Mouse (Mus musculus) limb, embryonic 10.5 days (tissue): ENCODE measurements around the gene D8Ertd738e. TPM values are rescaled to one million over a fixed set of nuclear protein-coding genes. Genes with fewer than 3 reads are reported as not detected.

Source experiments
- DNase-seq: peaks from one replicate; pipeline ENCODE4 v3.0.0-alpha.2; 2017; ENCODE audit warnings: low spot score
- H3K27ac ChIP-seq: fragments of 300-500 bp; sonication (generic); 2 replicates; pipeline ENCODE4 v1.5.1; 2016; ENCODE audit warnings: mild to moderate bottlenecking
- H3K27me3 ChIP-seq: fragments of 300-500 bp; sonication (generic); 2 replicates; pipeline ENCODE4 v1.6.1; 2016; ENCODE audit warnings: low read depth, mild to moderate bottlenecking; ENCODE audit not compliant: poor library complexity, severe bottlenecking
- H3K36me3 ChIP-seq: fragments of 300-500 bp; sonication (generic); 2 replicates; pipeline ENCODE4 v1.6.1; 2016; ENCODE audit warnings: mild to moderate bottlenecking, moderate library complexity
- H3K4me1 ChIP-seq: fragments of 300-500 bp; sonication (generic); 2 replicates; pipeline ENCODE4 v1.6.1; 2016
- H3K4me3 ChIP-seq: fragments of 300-500 bp; sonication (generic); 2 replicates; pipeline ENCODE4 v1.5.1; 2016; ENCODE audit warnings: mild to moderate bottlenecking, moderate library complexity
- H3K9me3 ChIP-seq: fragments of 300-500 bp; sonication (generic); replicated peaks from 2 replicates; pipeline ENCODE4 v1.6.1; 2016; ENCODE audit warnings: mild to moderate bottlenecking
- WGBS: fragments of 180-500 bp; shearing (Covaris S2); methylation state at CpG from one replicate; pipeline ENCODE4 v1.1.7; 2016; 5-methylcytosine and 5-hydroxymethylcytosine counted together
- polyA plus RNA-seq: library from polyadenylated mRNA; unstranded; fragments of >200 nt; fragmentation: Nextera tagmentation; extraction: Ambion mirVana; gene quantifications from 2 replicates; pipeline ENCODE4 v1.2.1, GENCODE M21; 2016

Gene D8Ertd738e
- polyA plus RNA-seq, 1 experiment from 2014 or later = 420 TPM

GRCm38 (mm10) chr8:84205073-84205472, 44.4 kb downstream of the D8Ertd738e start:
- Histone ChIP-seq H3K27ac (no peak overlapping the region), H3K36me3 (peaks cover 45% of the 10 kb centered on the region), H3K27me3 (no peaks in the 10 kb centered on the region; the same call in 1 of the 2 replicates), H3K4me1 (peaks cover 65% of the 10 kb centered on the region), H3K9me3 (no peaks in the 10 kb centered on the region), H3K4me3 (no peak overlapping the region)
- no peak for DNase-seq
- WGBS = 95% methylated on average over 5 of the region's 5 CpGs

- WGBS = 50% methylated on average over 13 of the region's 13 CpGs
- DNase-seq = no peak
- Histone ChIP-seq H3K27ac (peak overlapping the region; percentile 96), H3K9me3 (no peaks in the 10 kb centered on the region), H3K4me1 (peaks cover 72% of the 10 kb centered on the region), H3K27me3 (no peaks in the 10 kb centered on the region; the same call in 1 of the 2 replicates), H3K36me3 (peaks cover 36% of the 10 kb centered on the region), H3K4me3 (peak overlapping the region; percentile 78)
These were observed 45.3 kb downstream of the D8Ertd738e start for GRCm38 (mm10) chr8:84203975-84204772.

GRCm38 (mm10) chr8:84202938-84203917, 46.3 kb downstream of the D8Ertd738e start:
- H3K36me3 ChIP-seq = peaks cover 26% of the 10 kb centered on the region
- 11% methylated on average over 34 of the region's 34 CpGs for WGBS
- peaks cover 72% of the 10 kb centered on the region for H3K4me1 ChIP-seq
- H3K27ac ChIP-seq = peak overlapping the region; percentile 96
- no peaks in the 10 kb centered on the region; the same call in 1 of the 2 replicates for H3K27me3 ChIP-seq
- DNase-seq = peak; percentile 85
- H3K9me3 ChIP-seq = no peaks in the 10 kb centered on the region
- H3K4me3 ChIP-seq = peak overlapping the region; percentile 78

- DNase-seq = no peak
- no peaks in the 10 kb centered on the region for H3K9me3 ChIP-seq
- H3K36me3 ChIP-seq = peaks cover 26% of the 10 kb centered on the region
- peak overlapping the region; percentile 96 for H3K27ac ChIP-seq
- peak overlapping the region; percentile 78 for H3K4me3 ChIP-seq
- peaks cover 72% of the 10 kb centered on the region for H3K4me1 ChIP-seq
- no peaks in the 10 kb centered on the region; the same call in 1 of the 2 replicates for H3K27me3 ChIP-seq
- WGBS = 92% methylated on average over 9 of the region's 9 CpGs
These were observed 47.1 kb downstream of the D8Ertd738e start for GRCm38 (mm10) chr8:84202466-84202865.

- 64% methylated on average over 15 of the region's 15 CpGs for WGBS
- no peak for DNase-seq
- peak overlapping the region; percentile 96 for H3K27ac ChIP-seq
These were observed 47.8 kb downstream of the D8Ertd738e start for GRCm38 (mm10) chr8:84201545-84202245.

GRCm38 (mm10) chr8:84200652-84201544, 48.6 kb downstream of the D8Ertd738e start:
- DNase-seq = peak; percentile 78
- H3K27me3 ChIP-seq = no peaks in the 10 kb centered on the region; the same call in 1 of the 2 replicates
- H3K4me1 ChIP-seq = peaks cover 71% of the 10 kb centered on the region
- H3K4me3 ChIP-seq = peak overlapping the region; percentile 78
- 5% methylated on average over 61 of the region's 70 CpGs for WGBS
- peaks cover 13% of the 10 kb centered on the region for H3K36me3 ChIP-seq
- no peaks in the 10 kb centered on the region for H3K9me3 ChIP-seq
- peak overlapping the region; percentile 96 for H3K27ac ChIP-seq

More at GRCm38 (mm10) chr8:84201545-84202245, 47.8 kb downstream of the D8Ertd738e start:
- Histone ChIP-seq H3K4me1 (peaks cover 71% of the 10 kb centered on the region), H3K36me3 (peaks cover 19% of the 10 kb centered on the region), H3K9me3 (no peaks in the 10 kb centered on the region), H3K27me3 (no peaks in the 10 kb centered on the region; the same call in 1 of the 2 replicates), H3K4me3 (peak overlapping the region; percentile 78)

- 20% methylated on average over 8 of the region's 8 CpGs for WGBS
- peak; percentile 56 for DNase-seq
- H3K36me3 ChIP-seq = peaks cover 8% of the 10 kb centered on the region; the same call in 1 of the 2 replicates
- H3K9me3 ChIP-seq = no peaks in the 10 kb centered on the region
- H3K27ac ChIP-seq = peak overlapping the region; percentile 96
- H3K4me3 ChIP-seq = peak overlapping the region; percentile 78
- peaks cover 71% of the 10 kb centered on the region for H3K4me1 ChIP-seq
- H3K27me3 ChIP-seq = no peaks in the 10 kb centered on the region; the same call in 1 of the 2 replicates
These were observed 49.4 kb downstream of the D8Ertd738e start for GRCm38 (mm10) chr8:84200126-84200555.

- no peak for DNase-seq
- Histone ChIP-seq H3K27ac (peak overlapping the region; percentile 96), H3K9me3 (no peaks in the 10 kb centered on the region), H3K36me3 (peaks cover 4% of the 10 kb centered on the region; the same call in 1 of the 2 replicates), H3K4me1 (peaks cover 71% of the 10 kb centered on the region), H3K27me3 (no peaks in the 10 kb centered on the region; the same call in 1 of the 2 replicates), H3K4me3 (peak overlapping the region; percentile 78; the same call in 1 of the 2 replicates)
- WGBS = 46% methylated on average over 11 of the region's 11 CpGs
These were observed 50.0 kb downstream of the D8Ertd738e start for GRCm38 (mm10) chr8:84199348-84200125.

- Histone ChIP-seq H3K4me1 (peaks cover 71% of the 10 kb centered on the region), H3K9me3 (no peaks in the 10 kb centered on the region), H3K4me3 (peak overlapping the region; percentile 64), H3K36me3 (peaks cover 4% of the 10 kb centered on the region; the same call in 1 of the 2 replicates), H3K27ac (peak overlapping the region; percentile 96), H3K27me3 (no peaks in the 10 kb centered on the region; the same call in 1 of the 2 replicates)
- DNase-seq = no peak
- 22% methylated on average over 4 of the region's 4 CpGs for WGBS
These were observed 50.6 kb downstream of the D8Ertd738e start for GRCm38 (mm10) chr8:84198871-84199270.

- H3K4me3 ChIP-seq = peak overlapping the region; percentile 64
- peaks cover 4% of the 10 kb centered on the region; the same call in 1 of the 2 replicates for H3K36me3 ChIP-seq
- peak overlapping the region; percentile 96 for H3K27ac ChIP-seq
- H3K27me3 ChIP-seq = no peaks in the 10 kb centered on the region; the same call in 1 of the 2 replicates
- WGBS = 1% methylated on average over 30 of the region's 30 CpGs
- no peaks in the 10 kb centered on the region for H3K9me3 ChIP-seq
- H3K4me1 ChIP-seq = peaks cover 67% of the 10 kb centered on the region
- peak; percentile 96 for DNase-seq
These were observed 51.4 kb downstream of the D8Ertd738e start for GRCm38 (mm10) chr8:84197922-84198774.
